Mouse (Mus musculus) lung, adult 2 months (tissue): ENCODE data around the gene Amph. TPM values are rescaled to one million over a fixed set of nuclear protein-coding genes. Genes with fewer than 3 reads are reported as not detected.
"Not testable (repeated sequence)": the region's sequence is repeated elsewhere in the genome, so short reads cannot be mapped to it uniquely, and the experiment has no call there.

Source experiments
- DNase-seq: peaks from one replicate; pipeline ENCODE4 v3.0.0; 2022
- H3K4me1 ChIP-seq: fragments of 200-500 bp; 2 replicates; pipeline ENCODE4 v1.6.1; 2011; ENCODE audit warnings: low read length; ENCODE audit not compliant: control insufficient read depth, insufficient read depth
- H3K4me3 ChIP-seq: fragments of 200-500 bp; replicated peaks from 2 replicates; pipeline ENCODE3; 2011; ENCODE audit warnings: low read depth, mild to moderate bottlenecking, control low read depth, low read length; ENCODE audit errors: extremely low read depth
- CTCF ChIP-seq: fragments of 200-500 bp; IDR thresholded peaks from 2 replicates; pipeline ENCODE4 v1.5.1; 2011; ENCODE audit warnings: mild to moderate bottlenecking, low read length, control low read depth; ENCODE audit not compliant: insufficient read depth
- POLR2A ChIP-seq: fragments of 200-500 bp; IDR thresholded peaks from 2 replicates; pipeline ENCODE4 v1.6.1; 2011; ENCODE audit warnings: low read depth, mild to moderate bottlenecking, control low read depth, low read length, borderline replicate concordance; ENCODE audit errors: extremely low read depth
- WGBS: fragments of 180-500 bp; shearing (Covaris S2); methylation state at CpG from one replicate; pipeline ENCODE4 v1.1.7; 2018; 5-methylcytosine and 5-hydroxymethylcytosine counted together
- polyA plus RNA-seq: library from polyadenylated mRNA; depleted of rRNA; stranded (reverse); fragments of >200 nt; gene quantifications from 2 replicates; pipeline ENCODE4 v1.2.3, GENCODE M21; 2012; rRNA removed

Amph gene
- 8.7 and 14.3 TPM in 2 replicates for polyA plus RNA-seq

DNA sequence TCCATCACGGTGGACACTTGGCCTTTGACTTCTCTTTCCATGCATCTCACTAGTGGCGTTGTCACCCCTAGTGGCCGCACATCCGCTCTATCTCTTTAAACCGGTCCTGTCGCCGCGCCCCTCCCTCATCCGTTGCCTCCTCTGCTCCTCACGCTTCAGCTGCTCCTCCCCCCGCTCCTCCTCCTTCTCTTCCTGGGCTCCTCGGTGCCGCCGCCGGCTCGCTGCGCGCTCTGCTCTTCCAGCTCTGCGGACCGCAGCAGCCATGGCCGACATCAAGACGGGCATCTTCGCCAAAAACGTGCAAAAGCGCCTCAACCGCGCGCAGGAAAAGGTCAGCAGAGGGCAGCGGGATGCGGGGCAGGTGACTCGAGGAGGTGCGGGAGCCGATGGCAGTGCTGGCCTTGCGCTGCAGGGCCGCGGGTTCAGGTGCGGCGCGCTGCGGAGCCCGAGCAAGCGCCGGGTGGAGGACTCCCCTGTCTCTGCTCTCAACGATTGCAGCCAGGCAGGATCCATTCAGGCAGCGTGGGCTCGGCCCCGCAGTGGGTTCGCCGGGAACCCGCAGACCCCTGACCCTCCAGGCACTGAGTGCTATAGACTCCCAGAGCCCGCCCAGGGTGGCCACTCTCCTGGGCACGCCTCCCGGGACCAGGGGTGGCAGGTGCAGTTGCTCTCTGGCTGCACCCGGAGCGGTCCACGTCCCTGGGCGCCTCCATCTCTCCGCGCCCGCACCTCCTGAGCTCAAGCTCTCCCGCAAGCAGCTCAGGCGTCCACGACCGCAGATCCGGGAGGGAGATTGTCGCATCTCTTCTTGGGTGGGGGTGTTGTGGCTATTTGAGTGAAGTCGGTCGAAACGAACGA, at the start of gene Amph:
Gene Amph (plus strand): TSS at position 35 of the 858 bp plus-strand sequence.
- under 1% methylated on average over 70 of the region's 70 CpGs for WGBS
- DNase-seq = peak; percentile 27
- no peaks in the 10 kb centered on the region for H3K4me1 ChIP-seq
- peak within 1 kb of the TSS; percentile 63 for H3K4me3 ChIP-seq
- TF ChIP-seq CTCF (no peak), POLR2A (0 out of 2 replicates have a peak, but pooled peaks have one; percentile 7)

DNA sequence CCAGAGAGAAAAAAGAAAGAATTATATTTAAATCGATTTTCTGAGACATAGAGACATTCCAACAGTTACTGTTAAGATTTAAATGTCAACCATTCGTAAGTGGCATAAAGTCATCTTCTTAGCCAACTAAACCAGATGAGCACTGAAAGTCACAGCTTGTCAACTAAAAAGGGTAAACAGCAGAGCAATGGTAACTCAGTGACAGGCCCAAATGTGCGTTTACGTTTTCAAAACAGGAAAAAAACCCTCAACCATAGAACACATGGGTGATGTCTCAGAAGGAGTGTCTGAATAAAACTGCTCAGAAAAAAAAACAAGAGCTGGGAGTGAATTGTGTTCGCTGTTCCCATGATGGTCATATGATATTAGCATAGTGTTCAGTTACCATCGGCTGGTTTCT, 44.4 kb upstream of the Amph start:
- TF ChIP-seq POLR2A (no peak), CTCF (no peak)
- DNase-seq = no peak
- 72% methylated on average over 6 of the region's 6 CpGs for WGBS
- no peaks in the 10 kb centered on the region for H3K4me1 ChIP-seq
- no peak overlapping the region for H3K4me3 ChIP-seq

DNA sequence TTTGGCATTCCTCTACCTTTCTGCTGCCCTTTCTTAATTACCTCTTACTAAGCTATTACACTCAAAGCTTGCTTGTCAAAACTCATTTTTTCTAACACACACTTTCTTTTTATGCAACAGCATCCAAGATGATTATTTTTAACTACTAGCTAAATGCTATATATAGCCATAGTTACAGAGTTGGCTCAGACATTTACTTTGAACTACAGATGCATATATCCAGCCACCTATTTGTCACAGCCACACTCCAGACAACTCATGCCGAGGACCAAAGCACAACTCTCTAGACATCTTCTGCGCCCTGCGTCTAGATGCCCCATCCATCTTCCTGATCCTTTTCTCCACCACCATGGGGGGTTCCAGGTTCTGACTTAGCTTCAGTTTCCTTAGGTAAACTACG, 33.2 kb upstream of the Amph start:
- no peak for DNase-seq
- 62% methylated on average over 4 of the region's 4 CpGs for WGBS
- Histone ChIP-seq H3K4me3 (no peak overlapping the region), H3K4me1 (no peaks in the 10 kb centered on the region)
- TF ChIP-seq POLR2A = no peak
- TF ChIP-seq CTCF = no peak

DNA sequence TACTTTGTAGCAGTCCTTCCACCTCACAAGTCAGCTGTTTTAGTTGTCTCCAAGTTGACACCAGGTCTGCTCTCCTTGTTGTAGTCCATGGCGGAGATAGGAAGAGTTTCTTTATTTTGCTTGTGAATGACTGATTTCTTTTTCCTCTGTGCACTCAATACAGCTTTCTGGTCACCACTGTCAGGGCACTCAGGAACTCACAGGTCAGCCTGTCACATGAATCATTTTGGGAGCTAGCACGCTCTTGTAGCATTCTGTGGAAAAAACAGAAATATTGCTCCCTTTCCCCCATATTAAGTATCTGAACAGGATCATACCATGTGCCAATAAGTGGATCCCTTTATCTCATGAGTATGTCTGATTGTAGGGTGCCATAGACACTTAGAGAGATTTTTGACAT, 14.8 kb upstream of the Amph start:
- not testable (repeated sequence) for DNase-seq, H3K4me3 ChIP-seq
- WGBS = 40% methylated on average over 1 of the region's 2 CpGs

DNA sequence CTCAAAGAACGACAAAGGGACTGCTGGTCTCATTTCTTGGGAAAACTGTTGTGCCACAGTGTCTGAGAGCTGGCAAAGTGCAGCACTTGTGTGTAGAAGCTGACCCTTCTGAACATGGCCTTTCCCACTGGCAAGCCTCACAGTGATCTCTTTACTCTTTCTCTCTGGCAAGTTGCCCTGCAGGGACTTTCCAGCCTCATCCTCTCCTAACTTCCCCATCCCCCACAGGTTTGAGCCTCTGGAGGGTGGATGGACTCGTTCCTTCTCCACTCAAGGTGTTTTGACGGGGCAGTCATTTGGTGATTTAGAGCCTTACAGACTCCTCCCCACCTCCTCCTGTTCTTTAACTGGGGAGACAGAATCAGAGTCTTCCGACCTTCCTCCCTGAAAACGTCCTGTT, 319 bp upstream of the Amph start:
- no peak for TF ChIP-seq POLR2A
- no peak for TF ChIP-seq CTCF
- WGBS = 18% methylated on average over 5 of the region's 5 CpGs
- Histone ChIP-seq H3K4me1 (no peaks in the 10 kb centered on the region), H3K4me3 (peak overlapping the region; percentile 63)
- DNase-seq = no peak

More for the DNA sequence above, 14.8 kb upstream of the Amph start:
- not testable (repeated sequence) for H3K4me1 ChIP-seq

DNA sequence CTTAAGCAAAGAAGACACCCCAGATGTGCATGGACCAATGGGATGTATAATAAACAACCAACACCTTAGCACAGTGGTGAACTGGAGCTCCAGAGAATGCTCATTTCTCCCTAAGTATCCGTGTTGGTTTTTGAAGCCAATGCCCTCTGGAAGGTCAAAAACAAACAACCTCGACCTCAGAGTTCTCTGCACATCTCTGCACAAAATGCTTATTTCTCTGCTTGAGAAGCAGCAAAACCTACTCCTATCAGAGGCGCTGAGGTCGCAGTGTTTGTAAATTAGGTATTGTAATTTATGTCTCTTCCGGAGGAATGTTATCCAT, 985 bp downstream of the Amph start:
- Histone ChIP-seq H3K4me3 (peak overlapping the region; percentile 63), H3K4me1 (no peaks in the 10 kb centered on the region)
- TF ChIP-seq POLR2A = no peak
- WGBS = 6% methylated on average over 5 of the region's 5 CpGs
- DNase-seq = no peak

DNA sequence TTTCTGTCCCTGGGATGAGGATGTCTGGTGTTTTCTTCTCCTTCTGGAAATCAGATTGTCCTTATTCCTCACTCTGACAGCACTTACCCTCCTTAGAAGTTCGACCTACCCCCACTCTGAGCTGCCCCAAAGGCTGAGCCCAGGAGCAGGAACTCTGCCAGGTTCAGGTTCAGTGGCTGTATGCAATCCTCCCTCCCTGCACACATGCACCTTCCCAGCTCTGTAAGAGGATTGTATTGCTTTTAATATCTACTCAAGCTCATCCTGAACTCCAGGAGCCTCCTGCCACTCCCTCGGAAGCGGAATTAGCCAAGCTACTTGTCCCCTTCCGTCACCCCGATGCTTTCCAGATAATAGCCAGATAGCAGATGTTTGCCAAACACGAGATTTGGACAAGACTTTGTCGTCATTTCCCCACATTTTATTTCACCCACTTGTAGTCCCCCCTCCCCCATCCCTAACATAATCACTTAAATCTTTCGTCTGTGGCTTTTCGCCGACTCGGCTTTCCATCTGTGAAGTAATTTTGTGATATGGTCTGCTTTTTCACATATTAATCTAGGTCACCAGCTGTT, 1.7 kb downstream of the Amph start:
- TF ChIP-seq POLR2A = no peak
- TF ChIP-seq CTCF = no peak
- peak; percentile 3 for DNase-seq
- 28% methylated on average over 11 of the region's 11 CpGs for WGBS
- peak overlapping the region; percentile 40 for H3K4me3 ChIP-seq
- no peaks in the 10 kb centered on the region for H3K4me1 ChIP-seq

DNA sequence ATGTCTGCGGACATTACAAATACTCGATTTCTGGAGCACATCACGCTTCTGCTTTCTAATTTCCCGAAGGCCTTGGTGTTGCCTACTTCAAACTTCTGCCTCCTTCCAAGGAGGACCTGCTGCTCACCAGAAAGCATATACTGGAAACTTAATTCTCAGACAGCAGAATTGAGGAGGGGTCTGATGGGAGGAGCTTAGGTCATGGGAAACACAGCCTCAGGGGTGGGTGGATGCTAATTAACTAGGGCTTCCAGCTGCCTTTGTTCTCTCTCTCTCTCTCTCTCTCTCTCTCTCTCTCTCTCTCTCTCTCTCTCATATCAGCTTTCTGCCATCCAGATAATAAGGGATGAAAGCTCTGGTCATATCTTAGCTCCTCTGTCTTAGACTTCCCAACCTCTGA, 5.6 kb downstream of the Amph start:
- Histone ChIP-seq H3K4me1 (no peaks in the 10 kb centered on the region), H3K4me3 (no peak overlapping the region)
- 89% methylated on average over 4 of the region's 4 CpGs for WGBS
- no peak for DNase-seq
- TF ChIP-seq POLR2A (no peak), CTCF (no peak)

DNA sequence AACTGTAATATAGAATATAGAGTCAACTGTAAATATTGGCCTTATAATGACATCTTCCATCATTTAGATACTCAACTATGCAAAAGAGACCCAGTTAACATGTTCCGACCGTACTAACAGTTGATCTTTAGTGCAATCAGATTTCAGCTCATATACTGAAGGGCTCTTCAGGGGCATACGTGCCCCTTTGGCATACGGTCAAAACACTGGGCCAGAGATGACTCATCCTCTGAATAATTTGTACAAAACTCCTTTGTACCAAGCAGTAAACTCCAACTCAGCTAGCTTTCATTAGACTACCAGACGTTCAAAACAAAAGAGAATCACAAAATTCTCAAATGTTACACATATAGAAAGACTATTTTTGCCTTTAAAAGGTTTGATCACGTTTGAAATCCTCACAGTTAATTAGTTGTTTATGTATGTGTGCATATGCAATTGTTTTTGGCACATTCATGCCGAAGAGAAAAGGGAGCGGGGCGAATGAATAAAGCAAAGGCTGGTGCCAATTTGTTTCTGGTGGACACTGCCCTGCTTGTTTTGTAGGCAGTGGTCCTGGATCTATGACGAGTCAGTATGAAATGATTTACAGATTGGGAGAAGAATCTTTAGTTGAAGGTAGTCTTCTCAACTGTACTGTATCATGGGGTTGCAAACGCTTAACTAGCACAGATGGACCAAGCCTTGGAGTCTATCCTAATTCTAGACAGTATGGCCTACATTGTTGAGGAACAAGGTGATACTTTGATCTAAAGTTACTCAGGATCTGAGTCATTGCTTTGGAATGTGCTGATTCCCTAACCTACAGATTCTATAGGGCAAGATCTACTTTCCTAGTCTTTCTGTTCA, 8.3 kb downstream of the Amph start:
- WGBS = 67% methylated on average over 11 of the region's 11 CpGs
- H3K4me3 ChIP-seq = no peak overlapping the region
- TF ChIP-seq POLR2A (no peak), CTCF (no peak)
- H3K4me1 ChIP-seq = no peaks in the 10 kb centered on the region
- no peak for DNase-seq

DNA sequence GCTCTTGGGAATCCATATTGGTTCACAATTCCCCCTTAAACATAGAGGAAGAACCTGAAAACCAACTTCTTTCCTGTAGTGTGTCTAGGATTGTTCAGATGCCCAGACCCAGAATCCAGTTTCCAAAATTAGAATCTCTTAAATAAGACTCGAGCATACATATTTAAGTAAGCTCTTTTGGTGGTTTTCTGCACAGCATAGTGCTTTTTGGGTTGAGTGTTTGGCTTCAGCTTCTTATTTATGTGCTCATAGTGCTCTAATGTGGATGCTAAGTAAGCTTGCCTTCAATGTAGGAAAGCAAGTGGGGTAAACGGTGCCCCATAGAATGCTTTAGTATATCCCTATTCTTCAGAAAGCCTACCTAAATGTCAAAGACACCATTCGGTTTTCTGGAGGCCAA, 9.0 kb downstream of the Amph start:
- WGBS = 81% methylated on average over 3 of the region's 3 CpGs
- no peak for TF ChIP-seq CTCF
- no peak for TF ChIP-seq POLR2A
- DNase-seq = no peak
- Histone ChIP-seq H3K4me3 (no peak overlapping the region), H3K4me1 (no peaks in the 10 kb centered on the region)
